28 mouse cellular contexts compared by ENCODE assay signal in genomic region chr19:24314676-24315075, GRCm38 (mm10). TPM values are rescaled to one million over a fixed set of nuclear protein-coding genes. Genes with fewer than 3 reads are reported as not detected.
DNase-seq lines count a peak whose midpoint lies in the region; ATAC-seq and TF ChIP-seq lines count a peak whose summit lies in the region.
"Had no signal": no experiment of that assay in that cellular context is flagged by ENCODE, and none has a peak within 500 bp of the region (broad histone marks: within the 10 kb centered on the region; RNA-seq: fewer than 3 reads in every experiment).

No protein-coding gene starts in this region.

- H3K4me3 ChIP-seq in cerebellum, adult 2 months (replicated peaks; ENCODE audit: insufficient read depth, low read depth, low read length) = no peak overlapping the region
- H3K4me3 ChIP-seq: embryonic facial prominence, embryonic 13.5 days; erythroblast, embryonic 14.5 days; forebrain, embryonic 12.5 days; heart, adult 2 months; hindbrain, embryonic 13.5 days; left cerebral cortex, adult 2 months; limb, embryonic 13.5 days; megakaryocyte, embryonic 14.5 days had no signal

- TF ChIP-seq CTCF in cerebellum, adult 2 months (IDR thresholded peaks at IDR 0.05; ENCODE audit: borderline replicate concordance, insufficient read depth, low read depth, low read length) = no peak

- H3K4me1 ChIP-seq in cerebellum, adult 2 months (ENCODE audit: control insufficient read depth, insufficient read depth, low read length) = peaks cover 16% of the 10 kb centered on the region
- H3K4me1 ChIP-seq: embryonic facial prominence, embryonic 13.5 days; megakaryocyte, embryonic 14.5 days had no signal

- no peak for TF ChIP-seq POLR2A in cerebellum, adult 2 months (IDR thresholded peaks at IDR 0.05; ENCODE audit: borderline replicate concordance, insufficient read depth, low read length)

- intact Hi-C loops in left cerebral cortex, postnatal 4 days (cut with DNase I) = no loop called here

- 37% methylated on average over 11 of the region's 11 CpGs for WGBS in cerebellum, adult 2 months

- no peak overlapping the region for H3K27ac ChIP-seq in cerebellum, adult 2 months (ENCODE audit: insufficient read depth, low read length)
- H3K27ac ChIP-seq: embryonic facial prominence, embryonic 13.5 days; forebrain, embryonic 12.5 days; heart, adult 2 months; hindbrain, embryonic 13.5 days; left cerebral cortex, adult 2 months; limb, embryonic 13.5 days had no signal

- no peaks in the 10 kb centered on the region for H3K27me3 ChIP-seq in cerebellum, adult 2 months (ENCODE audit: control insufficient read depth, insufficient read depth, low read length)
- H3K27me3 ChIP-seq: CH12.LX; limb, embryonic 13.5 days; megakaryocyte, embryonic 14.5 days had no signal

- no peak for DNase-seq in cerebellum, postnatal 4 days (ENCODE audit: low spot score in 2 of 2)
- DNase-seq in left cerebral cortex, postnatal 4 days = peak; percentile 47
- no peak for DNase-seq in left cerebral cortex, adult 18-20 months (ENCODE audit: low spot score in 2 of 2)
- DNase-seq in cerebellum, adult 2 months = peak; percentile 61 to 66
- peak; percentile 69 for DNase-seq in cerebellum, postnatal 14 days
- DNase-seq in right cerebral cortex, postnatal 25 days = no peak
- no peak for DNase-seq in yolk sac, embryonic 10.5 days (ENCODE audit: low spot score)
- DNase-seq: adrenal gland, adult 2 months; gastrocnemius, postnatal 36 days; heart, adult 2 months; heart, postnatal 4 days; kidney, adult 9 months; kidney, postnatal 10 days; liver, postnatal 0 days; lung, postnatal 36 days; midbrain, embryonic 14.5 days; thymus, postnatal 14 days had no signal

- ATAC-seq in cerebellum, adult (ENCODE audit: insufficient number of reproducible peaks, low FRiP score, low TSS enrichment) = 0 out of 2 replicates have a peak, but pooled peaks have one; percentile 45
- ATAC-seq: activated CD4-positive, CD25-positive, alpha-beta regulatory T cell, adult 4 months; intestine, postnatal 0 days; liver, postnatal 0 days had no signal

RNA-seq across cellular contexts. Expression of gene Fxn, which starts 34.3 kb away (rescaled TPM):
- total RNA-seq in left cerebral cortex, postnatal 4 days (2021) = 10 to 100 TPM; 12.7 to 15.5 TPM
- 1 to 10 TPM; 7.7 to 9.2 TPM for total RNA-seq in left cerebral cortex, adult 18-20 months (2021)
- 13.2 and 14.5 TPM in 2 replicates for polyA plus RNA-seq in cerebellum, adult 2 months (2012; rRNA removed)

Comparison
In these comparisons a context has a peak if more than half of its experiments do, and no peak if none do; other contexts are left out.
1. DNase-seq: peak in left cerebral cortex, postnatal 4 days (single experiment), cerebellum, adult 2 months (2 of 2) and cerebellum, postnatal 14 days (2 of 2); none in cerebellum, postnatal 4 days (0 of 2), left cerebral cortex, adult 18-20 months (0 of 2), right cerebral cortex, postnatal 25 days (single experiment) and yolk sac, embryonic 10.5 days (single experiment).